Mouse (Mus musculus) ES-Bruce4 (cell line): Measurements from ENCODE around the gene Eng. TPM values are rescaled to one million over a fixed set of nuclear protein-coding genes. Genes with fewer than 3 reads are reported as not detected.

ENCODE experiments used
- H3K27ac ChIP-seq: 2 replicates; pipeline ENCODE4 v1.5.1; 2012; ENCODE audit warnings: low read length, inconsistent platforms; ENCODE audit not compliant: insufficient read depth
- H3K27me3 ChIP-seq: 2 replicates; pipeline ENCODE4 v1.6.1; 2012; ENCODE audit warnings: mild to moderate bottlenecking, low read length, inconsistent platforms; ENCODE audit not compliant: control insufficient read depth, poor library complexity, insufficient read depth, severe bottlenecking
- H3K36me3 ChIP-seq: 2 replicates; pipeline ENCODE4 v1.6.1; 2012; ENCODE audit warnings: inconsistent platforms, mild to moderate bottlenecking, low read length, moderate library complexity; ENCODE audit not compliant: control insufficient read depth, poor library complexity, insufficient read depth, severe bottlenecking
- H3K4me1 ChIP-seq: one replicate; pipeline ENCODE4 v1.8.1; 2011; ENCODE audit warnings: low read length; ENCODE audit not compliant: control insufficient read depth, insufficient read depth
- H3K4me3 ChIP-seq: 2 replicates; pipeline ENCODE4 v1.5.1; 2011; ENCODE audit warnings: low read depth, mild to moderate bottlenecking, low read length
- H3K9ac ChIP-seq: 2 replicates; pipeline ENCODE4 v1.6.1; 2012; ENCODE audit warnings: low read depth, mild to moderate bottlenecking, inconsistent platforms; ENCODE audit not compliant: poor library complexity, severe bottlenecking
- H3K9me3 ChIP-seq: replicated peaks from 2 replicates; pipeline ENCODE4 v1.6.1; 2012; ENCODE audit warnings: mild to moderate bottlenecking, low read length, inconsistent platforms; ENCODE audit not compliant: control insufficient read depth, poor library complexity, insufficient read depth, severe bottlenecking
- CTCF ChIP-seq: IDR thresholded peaks from one replicate; pipeline ENCODE4 v1.8.1; 2011; ENCODE audit warnings: low read depth, low read length
- EP300 ChIP-seq: IDR thresholded peaks from 2 replicates; pipeline ENCODE4 v1.6.1; 2011; ENCODE audit warnings: low read depth, low read length; ENCODE audit not compliant: insufficient read depth
- POLR2A ChIP-seq: IDR thresholded peaks from one replicate; pipeline ENCODE4 v1.8.1; 2011; ENCODE audit warnings: low read length; ENCODE audit not compliant: insufficient read depth
- polyA plus RNA-seq: library from polyadenylated mRNA; stranded (reverse); fragments of >200 nt; gene quantifications from 2 replicates; pipeline ENCODE4 v1.2.4, GENCODE M21; 2011; ENCODE audit warnings: low read depth; ENCODE audit not compliant: missing spikeins, insufficient read depth, insufficient read length

Gene Eng
- polyA plus RNA-seq, 1 experiment = 20.0 TPM

DNA sequence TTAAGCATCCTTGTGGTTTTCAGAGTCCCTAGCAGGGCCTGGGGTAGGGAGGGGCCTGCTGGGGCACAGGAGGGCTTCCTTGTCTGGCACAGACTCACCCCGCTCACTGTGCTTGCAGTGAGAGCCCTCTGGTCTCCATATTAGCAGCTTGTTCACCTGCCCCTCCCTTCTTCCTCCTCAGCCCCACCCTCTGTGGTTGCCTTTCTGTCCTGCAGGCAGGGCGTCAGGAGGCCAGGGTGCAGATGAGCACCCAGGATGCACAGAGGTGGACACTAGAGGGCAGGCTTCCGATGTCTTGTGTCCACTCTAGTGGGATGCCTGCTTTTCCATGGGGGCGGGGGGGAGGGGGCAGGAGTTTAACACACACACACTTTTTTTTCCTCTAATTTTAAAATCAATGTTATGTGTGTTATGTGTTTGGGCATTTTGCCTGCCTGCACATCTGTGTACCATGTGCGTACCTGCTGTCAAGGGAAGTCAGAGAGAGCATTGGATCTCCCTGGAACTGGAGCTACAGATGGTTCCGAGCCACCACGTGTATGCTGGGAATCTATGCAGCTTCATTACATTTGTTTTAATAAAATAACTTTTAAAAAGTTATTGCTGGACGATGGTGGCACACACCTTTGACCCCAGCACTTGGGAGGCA, 44.9 kb upstream of the Eng start:
- H3K36me3 ChIP-seq = no peaks in the 10 kb centered on the region
- H3K4me1 ChIP-seq = peaks cover 2% of the 10 kb centered on the region
- no peak overlapping the region for H3K9ac ChIP-seq
- TF ChIP-seq CTCF = peak; percentile 80
- no peak for TF ChIP-seq POLR2A
- no peak for TF ChIP-seq EP300
- no peaks in the 10 kb centered on the region for H3K27me3 ChIP-seq
- H3K9me3 ChIP-seq = no peaks in the 10 kb centered on the region
- no peak overlapping the region for H3K4me3 ChIP-seq
- H3K27ac ChIP-seq = no peak overlapping the region

DNA sequence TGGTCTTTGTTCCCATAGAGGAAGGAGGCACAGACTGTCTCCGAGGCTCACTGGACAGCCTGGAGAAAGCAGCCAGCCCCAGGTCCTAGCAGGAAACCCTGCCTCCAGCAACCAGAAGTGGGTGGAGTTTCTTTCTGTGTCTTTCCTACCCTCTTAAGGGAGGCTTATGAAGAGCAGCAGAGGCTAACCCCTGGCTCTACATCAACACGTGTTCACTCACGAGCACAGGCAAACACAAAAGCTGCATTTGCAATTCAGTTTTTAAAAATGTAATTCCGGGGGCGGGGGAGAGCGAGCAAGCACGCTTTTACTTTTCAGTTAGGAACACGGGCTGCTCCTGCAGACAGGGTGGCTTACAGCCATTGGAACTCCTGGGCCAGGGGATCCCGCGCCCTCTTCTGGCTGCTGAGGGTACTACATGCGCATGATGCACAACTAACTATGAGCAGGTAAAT, 43.8 kb upstream of the Eng start:
- Histone ChIP-seq H3K4me3 (peak overlapping the region; percentile 64), H3K27ac (no peak overlapping the region), H3K4me1 (peaks cover 2% of the 10 kb centered on the region), H3K36me3 (no peaks in the 10 kb centered on the region), H3K9ac (no peak overlapping the region), H3K27me3 (no peaks in the 10 kb centered on the region), H3K9me3 (no peaks in the 10 kb centered on the region)
- TF ChIP-seq CTCF (peak; percentile 89), EP300 (no peak), POLR2A (no peak)

DNA sequence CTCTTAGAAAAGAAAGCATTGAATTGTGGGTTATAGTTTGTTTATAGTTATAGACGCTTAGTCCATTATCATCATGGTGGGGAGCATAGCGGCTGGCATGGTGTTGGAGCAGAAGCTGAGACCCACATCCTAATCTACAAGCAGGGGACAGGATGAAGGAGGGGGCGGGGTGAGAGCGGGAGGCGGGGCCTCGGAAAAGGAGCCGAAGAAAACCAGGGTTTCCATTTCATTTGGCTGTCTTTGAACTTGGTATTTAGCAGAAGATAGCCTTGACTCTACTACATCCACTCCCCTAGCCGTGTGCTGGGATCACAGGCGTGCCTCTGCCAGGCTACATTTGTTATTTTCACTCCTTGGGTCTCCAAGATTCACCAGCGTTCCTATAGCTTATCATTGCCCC, 41.8 kb upstream of the Eng start:
- no peak overlapping the region for H3K9ac ChIP-seq
- no peaks in the 10 kb centered on the region for H3K9me3 ChIP-seq
- no peaks in the 10 kb centered on the region for H3K36me3 ChIP-seq
- H3K4me3 ChIP-seq = no peak overlapping the region
- TF ChIP-seq CTCF (no peak), POLR2A (no peak), EP300 (no peak)
- no peaks in the 10 kb centered on the region for H3K27me3 ChIP-seq
- H3K27ac ChIP-seq = no peak overlapping the region
- peaks cover 2% of the 10 kb centered on the region for H3K4me1 ChIP-seq

GRCm38 (mm10) chr2:32606161-32607142, 39.9 kb upstream of the Eng start:
- Histone ChIP-seq H3K36me3 (no peaks in the 10 kb centered on the region), H3K4me3 (peak overlapping the region; percentile 73), H3K9ac (peak overlapping the region; percentile 73), H3K27me3 (no peaks in the 10 kb centered on the region), H3K27ac (0 out of 2 replicates have a peak overlapping the region, but pooled peaks have one; percentile 4), H3K4me1 (peaks cover 4% of the 10 kb centered on the region), H3K9me3 (no peaks in the 10 kb centered on the region)
- TF ChIP-seq CTCF = peak; percentile 83
- TF ChIP-seq EP300 = no peak
- peak; percentile 37 for TF ChIP-seq POLR2A

GRCm38 (mm10) chr2:32607262-32607947, 39.0 kb upstream of the Eng start:
- peak overlapping the region; percentile 73 for H3K4me3 ChIP-seq
- no peaks in the 10 kb centered on the region for H3K9me3 ChIP-seq
- no peaks in the 10 kb centered on the region for H3K36me3 ChIP-seq
- no peak overlapping the region for H3K27ac ChIP-seq
- H3K27me3 ChIP-seq = no peaks in the 10 kb centered on the region
- TF ChIP-seq CTCF (no peak), EP300 (no peak), POLR2A (no peak)
- peak overlapping the region; percentile 73 for H3K9ac ChIP-seq
- H3K4me1 ChIP-seq = peaks cover 7% of the 10 kb centered on the region
